Mouse (Mus musculus): ENCODE data around the gene Pdgfra.

Pdgfra gene

GRCm38 (mm10) chr5:75199698-75200365 lies 47.7 kb downstream of the Pdgfra start:
- in situ Hi-C loops (cut with MboI), result no loop called here

DNA sequence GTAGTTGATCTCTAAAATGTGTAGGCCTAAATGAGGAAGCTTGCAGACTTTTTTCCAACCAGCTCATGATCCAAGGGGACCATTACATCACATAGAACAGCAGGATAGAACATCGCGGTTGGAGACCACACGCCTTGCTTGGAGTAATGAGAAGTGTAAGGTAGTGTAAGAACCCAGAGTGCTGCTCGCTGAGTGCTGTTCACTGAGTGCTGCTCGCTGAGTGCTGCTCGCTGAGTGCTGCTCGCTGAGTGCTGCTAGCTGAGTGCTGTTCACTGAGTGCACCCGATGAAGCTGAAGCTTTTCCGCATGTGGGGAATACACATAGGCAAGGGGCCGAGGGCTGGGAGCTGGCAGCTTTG lies 48.3 kb downstream of the Pdgfra start:
- in situ Hi-C loops (cut with MboI), result no loop called here

- in situ Hi-C loops (cut with MboI), result no loop called here
Observed at GRCm38 (mm10) chr5:75207905-75208304, 55.8 kb downstream of the Pdgfra start.

DNA sequence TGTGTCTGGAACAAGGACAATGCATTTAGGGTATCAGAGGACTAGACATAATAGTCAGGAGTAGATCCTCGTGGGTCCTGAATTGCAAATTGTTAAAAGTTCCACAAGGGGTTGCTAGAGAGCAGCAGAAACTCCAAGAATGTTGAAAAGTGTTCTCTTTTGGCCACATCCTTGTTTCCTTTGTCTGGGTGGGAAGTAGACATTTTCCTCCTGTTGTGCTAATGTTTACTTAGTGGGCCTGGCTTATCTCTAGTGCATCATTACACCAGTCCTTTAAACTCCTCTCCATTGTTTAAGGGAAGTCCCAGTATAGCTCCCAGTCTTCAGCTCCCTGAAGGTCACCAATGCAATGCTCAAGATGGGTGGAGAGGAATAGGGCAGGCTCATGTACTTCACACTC lies 57.9 kb downstream of the Pdgfra start:
- in situ Hi-C loops (cut with MboI), result no loop called here

- in situ Hi-C loops (cut with MboI), result no loop called here
Observed at GRCm38 (mm10) chr5:75214520-75214919, 62.4 kb downstream of the Pdgfra start.

GRCm38 (mm10) chr5:75214929-75215328 lies 62.8 kb downstream of the Pdgfra start:
- in situ Hi-C loops (cut with MboI), result no loop called here

GRCm38 (mm10) chr5:75215678-75216256 lies 63.7 kb downstream of the Pdgfra start:
- in situ Hi-C loops (cut with MboI), result no loop called here

GRCm38 (mm10) chr5:75221610-75222009 lies 69.5 kb downstream of the Pdgfra start:
- in situ Hi-C loops (cut with MboI), result no loop called here

DNA sequence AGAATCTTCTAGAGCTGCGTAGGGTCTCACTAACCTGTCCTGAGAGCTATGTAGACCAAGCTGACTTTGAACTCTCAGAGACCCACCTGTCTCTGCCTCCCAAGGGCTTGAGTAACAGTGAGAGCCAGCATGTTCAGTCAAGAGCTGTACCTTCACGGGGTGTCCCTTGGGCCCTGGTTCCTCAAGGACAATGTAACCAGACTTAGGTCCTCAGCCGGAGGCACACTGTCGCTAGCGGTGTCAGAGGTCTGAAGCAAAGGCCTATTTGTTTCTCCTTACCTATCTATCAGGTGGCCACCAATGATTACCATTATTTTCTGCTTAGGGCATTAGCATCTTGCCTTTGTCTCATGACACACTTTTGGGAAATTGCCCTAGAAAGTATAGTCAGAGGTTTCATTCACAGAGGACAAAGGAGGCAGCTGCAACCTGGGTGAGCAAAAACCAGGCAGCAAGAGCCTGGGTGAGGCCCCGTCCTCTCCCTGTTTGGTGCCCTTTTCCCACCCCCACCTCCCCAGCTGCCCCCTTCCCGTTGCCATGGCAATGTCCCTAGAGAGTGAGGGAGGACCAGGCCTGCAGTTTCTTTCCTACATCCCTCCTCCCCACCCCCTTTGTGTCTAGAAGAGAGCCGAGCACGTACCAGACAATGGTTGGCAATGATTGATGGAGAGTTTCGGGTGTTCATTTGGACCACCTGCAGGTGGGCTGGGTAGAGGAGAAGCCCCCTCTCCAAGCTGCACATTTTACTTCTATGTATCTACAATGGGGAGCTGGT lies 70.6 kb downstream of the Pdgfra start:
- in situ Hi-C loops (cut with MboI), result no loop called here

DNA sequence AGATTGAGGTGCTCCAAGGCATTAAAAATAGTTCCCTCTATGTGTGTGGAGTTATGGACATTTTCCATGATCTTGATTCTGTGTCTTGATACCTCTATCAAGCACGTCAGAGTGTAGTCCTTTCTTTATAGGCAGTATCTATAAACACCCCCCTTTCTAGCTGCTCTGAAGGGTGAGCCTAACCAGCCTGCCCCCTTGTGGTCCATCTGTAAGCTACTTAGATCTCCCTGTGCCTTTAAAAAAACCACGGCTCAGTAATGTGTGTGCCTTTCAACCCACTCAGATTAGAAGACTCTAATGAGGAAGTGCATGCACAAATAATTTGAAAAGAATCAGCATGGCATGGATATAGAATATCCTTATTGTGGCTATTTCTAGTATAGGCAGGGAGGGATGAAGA lies 86.3 kb downstream of the Pdgfra start:
- in situ Hi-C loops (cut with MboI), result no loop called here

- in situ Hi-C loops (cut with MboI), result no loop called here
Observed at GRCm38 (mm10) chr5:75238928-75239777, 87.1 kb downstream of the Pdgfra start.

DNA sequence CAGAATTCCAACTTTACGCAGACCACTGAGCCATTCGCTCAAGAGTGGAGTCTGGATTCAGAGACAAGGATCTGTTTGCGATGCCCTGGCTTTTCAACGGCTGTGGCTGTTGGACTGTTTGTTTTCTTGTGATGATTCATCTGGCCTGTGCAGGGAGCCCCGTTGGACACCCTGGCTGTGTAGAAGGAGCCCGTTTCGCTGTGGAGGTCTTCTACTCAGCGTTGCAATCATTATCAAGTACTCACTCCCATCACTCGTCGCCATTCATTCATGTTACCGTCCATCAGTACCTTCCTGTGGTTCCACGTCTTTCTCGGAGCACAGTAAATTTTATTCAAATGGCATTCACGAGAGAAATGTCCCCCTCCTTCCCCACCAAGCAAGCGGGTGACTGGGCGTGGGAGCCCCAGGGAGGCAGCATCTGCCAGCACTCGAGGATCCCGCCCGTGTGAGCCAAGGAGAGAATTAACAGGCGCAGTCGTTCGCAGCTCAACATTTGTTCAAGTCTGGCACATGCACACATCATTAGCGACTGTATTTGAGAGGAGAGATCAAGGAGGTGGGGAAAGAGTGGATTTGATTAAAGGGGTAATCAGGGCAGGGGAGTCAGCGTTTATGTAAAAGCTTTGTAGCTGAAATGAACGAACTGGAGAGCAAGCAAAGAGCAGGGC lies 95.1 kb downstream of the Pdgfra start:
- in situ Hi-C loops (cut with MboI), result no loop called here

All from mature B cell (primary cell).